Mouse (Mus musculus): Measurements from ENCODE around the gene Uqcr10. TPM values are rescaled to one million over a fixed set of nuclear protein-coding genes. Genes with fewer than 3 reads are reported as not detected.

Uqcr10 gene
- 31.6 TPM for polyA plus RNA-seq (2014; fragmentation: Illumina TruSeq; extraction: RNeasy Lipid Tissue Mini Kit (QIAGEN cat#74804); ENCODE audit: low replicate concordance)

DNA sequence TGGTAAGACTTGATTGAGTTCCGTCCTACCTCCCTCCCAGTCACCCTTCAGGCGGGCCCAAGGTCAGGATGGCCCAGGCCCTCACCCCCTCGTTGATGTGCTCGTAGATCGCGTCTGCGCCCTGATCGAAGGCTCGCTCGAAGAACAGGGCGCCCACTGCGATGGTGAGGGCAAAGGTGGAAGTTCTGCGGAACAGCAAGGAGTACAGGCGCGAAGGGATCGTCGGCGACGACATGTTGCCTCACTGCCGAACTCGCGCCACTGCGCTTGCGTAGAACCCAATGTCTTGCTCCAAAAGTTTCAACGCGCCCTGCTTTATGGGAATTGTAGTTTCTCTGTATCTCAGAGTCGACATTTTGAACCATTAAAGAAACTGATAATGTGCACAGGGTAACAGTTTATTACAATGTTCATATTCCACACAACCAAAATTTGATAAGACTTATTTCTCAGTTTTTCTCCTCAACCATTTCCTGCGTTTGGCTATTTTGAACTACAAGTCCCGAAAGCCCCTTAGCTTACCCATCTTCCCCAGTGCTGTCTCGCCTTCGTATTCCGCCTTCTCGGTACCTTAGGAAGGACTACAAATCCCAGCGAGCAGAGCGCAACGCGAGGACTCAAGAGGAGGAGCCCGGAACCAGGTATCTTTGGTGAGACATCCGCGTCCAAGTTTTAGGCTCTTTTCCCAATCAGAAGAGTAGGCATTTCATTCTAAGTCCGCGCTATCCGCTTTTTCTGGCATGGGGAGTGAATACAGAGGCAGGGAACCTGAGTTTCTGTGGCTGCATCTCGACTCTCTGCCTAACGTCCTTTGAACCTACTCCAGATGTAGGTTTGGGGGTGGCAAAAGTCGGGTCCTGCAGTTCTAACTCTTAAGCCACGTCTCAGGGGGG, at the start of gene Uqcr10, which contains the start of gene Zmat5:
Gene Uqcr10 (minus strand): TSS at position 271 of the 893 bp plus-strand sequence.
Gene Zmat5 (plus strand): TSS at position 607 of the 893 bp plus-strand sequence.

DNA sequence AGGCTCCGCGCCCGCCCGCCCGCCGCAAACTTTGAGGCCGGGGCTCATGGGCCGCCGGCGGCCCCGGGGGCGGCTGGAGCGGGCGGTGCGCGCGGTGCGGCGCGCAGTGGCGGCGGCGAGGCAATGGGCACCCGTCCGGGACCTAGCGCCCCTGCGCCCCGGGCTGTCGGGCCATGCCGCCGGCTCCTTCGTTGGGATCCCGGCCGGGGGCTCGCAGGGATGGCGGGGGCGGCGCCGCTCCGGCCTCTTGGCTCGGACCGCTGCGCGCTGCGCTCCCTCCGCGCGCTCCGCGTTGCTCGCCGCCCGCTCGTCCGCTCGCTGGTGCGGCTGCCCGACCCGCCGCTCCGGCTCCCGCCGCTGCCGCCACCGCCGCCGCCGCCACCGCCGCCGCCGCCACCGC, 42.6 kb upstream of the Uqcr10 start, which contains the start of gene Cabp7:
Gene Cabp7 (minus strand): TSS at position 46 of the 400 bp plus-strand sequence.

Other genes with a start within 250 kb of the Uqcr10 start
- 8.9 TPM for gene Mtmr3, start 109.5 kb downstream of the Uqcr10 start, polyA plus RNA-seq (2014; fragmentation: Illumina TruSeq; extraction: RNeasy Lipid Tissue Mini Kit (QIAGEN cat#74804); ENCODE audit: low replicate concordance)
- gene Gm11032, start 84.3 kb downstream of the Uqcr10 start, polyA plus RNA-seq (2014; fragmentation: Illumina TruSeq; extraction: RNeasy Lipid Tissue Mini Kit (QIAGEN cat#74804); ENCODE audit: low replicate concordance): not detected
- 12.8 TPM for gene Ascc2, start 66.6 kb downstream of the Uqcr10 start, polyA plus RNA-seq (2014; fragmentation: Illumina TruSeq; extraction: RNeasy Lipid Tissue Mini Kit (QIAGEN cat#74804); ENCODE audit: low replicate concordance)
- gene Zmat5, start 336 bp upstream of the Uqcr10 start, polyA plus RNA-seq (2014; fragmentation: Illumina TruSeq; extraction: RNeasy Lipid Tissue Mini Kit (QIAGEN cat#74804); ENCODE audit: low replicate concordance): not detected
- not detected for gene Cabp7, start 42.4 kb upstream of the Uqcr10 start, polyA plus RNA-seq (2014; fragmentation: Illumina TruSeq; extraction: RNeasy Lipid Tissue Mini Kit (QIAGEN cat#74804); ENCODE audit: low replicate concordance)
- gene Nf2, start 145.2 kb upstream of the Uqcr10 start, polyA plus RNA-seq (2014; fragmentation: Illumina TruSeq; extraction: RNeasy Lipid Tissue Mini Kit (QIAGEN cat#74804); ENCODE audit: low replicate concordance): 65.1 TPM
- gene Nipsnap1, start 169.6 kb upstream of the Uqcr10 start, polyA plus RNA-seq (2014; fragmentation: Illumina TruSeq; extraction: RNeasy Lipid Tissue Mini Kit (QIAGEN cat#74804); ENCODE audit: low replicate concordance): 39.5 TPM
- 2.5 TPM for gene Thoc5, start 191.0 kb upstream of the Uqcr10 start, polyA plus RNA-seq (2014; fragmentation: Illumina TruSeq; extraction: RNeasy Lipid Tissue Mini Kit (QIAGEN cat#74804); ENCODE audit: low replicate concordance)
- gene Nefh, start 243.7 kb upstream of the Uqcr10 start, polyA plus RNA-seq (2014; fragmentation: Illumina TruSeq; extraction: RNeasy Lipid Tissue Mini Kit (QIAGEN cat#74804); ENCODE audit: low replicate concordance): not detected